Mouse (Mus musculus) urinary bladder, postnatal 14 days (tissue): Measurements from ENCODE around the gene Hspb3.

Source experiments
- DNase-seq: peaks from one replicate; pipeline ENCODE4 v3.0.0; 2021; ENCODE audit warnings: low spot score

The Hspb3 gene

DNA sequence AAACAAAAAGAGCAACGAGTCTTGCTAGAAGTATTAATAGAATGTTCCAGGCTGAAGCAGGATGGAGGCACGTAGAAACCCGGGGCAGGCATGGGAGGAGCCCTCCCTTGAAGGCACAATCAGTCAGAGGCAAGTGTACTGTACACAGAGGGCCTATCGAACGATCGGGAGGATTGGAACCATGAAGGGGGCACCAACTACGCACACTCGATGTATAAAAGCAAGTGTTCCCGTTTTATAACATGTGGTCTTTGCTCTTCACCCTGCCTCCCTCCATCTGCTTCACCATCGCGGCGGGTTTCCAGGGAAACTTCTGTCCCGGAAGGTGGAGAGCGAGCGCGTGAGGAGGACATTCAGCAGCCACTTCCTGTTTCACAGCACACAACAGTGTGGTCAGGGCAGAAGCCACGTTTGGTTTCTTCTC, 27.7 kb downstream of the Hspb3 start:
- DNase-seq, result no peak

DNA sequence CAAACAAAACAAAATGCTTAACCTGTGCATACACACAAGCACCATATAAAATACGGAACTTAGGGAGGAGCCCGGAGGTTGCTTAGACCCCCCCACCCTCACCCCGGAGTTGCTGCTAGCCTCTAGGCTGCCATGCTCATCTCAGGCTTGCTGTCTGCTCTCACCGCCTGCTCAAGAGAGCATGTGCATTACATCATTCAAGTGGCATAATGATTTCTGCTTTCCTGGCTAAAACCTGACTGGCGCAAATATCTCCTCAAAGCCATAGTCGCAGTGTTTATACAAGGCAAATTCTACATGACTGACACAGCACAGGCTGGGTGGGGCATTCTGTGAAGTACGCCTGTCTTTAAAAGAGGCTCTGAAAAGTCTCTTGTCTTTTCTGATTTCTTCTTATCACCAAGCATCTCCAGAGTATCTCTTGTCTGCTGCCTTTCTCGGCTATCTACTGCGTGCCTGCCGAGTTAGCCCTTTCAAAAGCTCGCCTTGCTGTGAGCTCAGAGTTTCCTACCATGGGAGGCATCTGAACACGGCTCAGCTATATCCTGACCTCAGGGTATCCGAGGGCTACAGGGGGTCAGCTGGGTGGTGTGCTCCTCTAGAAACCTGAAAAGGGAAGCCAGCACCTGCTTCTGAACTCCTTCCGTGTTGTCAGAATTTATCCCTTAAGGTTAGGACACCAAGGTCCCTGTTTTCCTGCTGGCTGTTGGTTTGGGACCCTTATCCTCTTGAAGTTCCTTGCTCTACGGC, 28.6 kb downstream of the Hspb3 start:
- DNase-seq, result no peak

DNA sequence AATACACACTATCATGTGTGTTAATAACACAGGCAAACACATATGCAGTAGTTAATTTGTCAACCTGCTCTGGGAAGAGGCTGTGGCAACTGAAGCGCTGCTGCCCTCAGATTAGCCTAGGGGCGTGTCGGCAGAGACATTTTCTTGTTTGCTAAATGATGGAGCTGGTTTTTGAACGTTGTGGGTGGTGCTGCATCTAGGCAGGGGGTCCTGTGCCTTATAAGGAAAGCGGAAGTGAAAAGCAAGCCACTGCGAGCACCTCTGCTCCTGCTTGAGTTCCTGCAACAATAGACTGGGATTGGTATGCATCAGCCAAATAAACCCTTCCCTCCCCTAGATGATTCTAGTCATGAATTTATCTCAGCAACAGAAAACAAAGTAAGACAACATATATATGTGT, 31.0 kb downstream of the Hspb3 start:
- DNase-seq, result no peak

GRCm38 (mm10) chr13:113627601-113628000, 35.9 kb downstream of the Hspb3 start:
- DNase-seq, result no peak

DNA sequence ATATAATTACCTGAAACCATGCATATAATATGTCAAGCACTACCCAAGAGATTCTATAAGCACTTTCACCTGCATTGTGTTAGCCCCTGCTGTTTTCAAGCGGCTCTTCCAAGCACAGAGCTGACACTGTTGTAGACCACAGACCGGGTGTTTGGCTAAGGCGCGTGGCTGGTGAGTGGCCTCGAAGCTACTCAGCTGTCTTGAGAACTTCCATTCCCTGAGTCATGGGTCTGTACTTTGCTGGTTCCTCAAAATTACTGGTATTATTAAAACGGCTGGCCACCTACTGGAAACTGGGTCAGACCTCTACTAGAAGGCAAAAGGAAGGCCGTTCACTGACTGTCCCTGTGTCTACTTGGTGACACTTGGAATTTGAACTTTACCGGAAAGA, 40.6 kb downstream of the Hspb3 start:
- no peak for DNase-seq

- no peak for DNase-seq
Measured at GRCm38 (mm10) chr13:113622122-113622864, 41.2 kb downstream of the Hspb3 start.

GRCm38 (mm10) chr13:113619003-113619402, 44.5 kb downstream of the Hspb3 start:
- no peak for DNase-seq

DNA sequence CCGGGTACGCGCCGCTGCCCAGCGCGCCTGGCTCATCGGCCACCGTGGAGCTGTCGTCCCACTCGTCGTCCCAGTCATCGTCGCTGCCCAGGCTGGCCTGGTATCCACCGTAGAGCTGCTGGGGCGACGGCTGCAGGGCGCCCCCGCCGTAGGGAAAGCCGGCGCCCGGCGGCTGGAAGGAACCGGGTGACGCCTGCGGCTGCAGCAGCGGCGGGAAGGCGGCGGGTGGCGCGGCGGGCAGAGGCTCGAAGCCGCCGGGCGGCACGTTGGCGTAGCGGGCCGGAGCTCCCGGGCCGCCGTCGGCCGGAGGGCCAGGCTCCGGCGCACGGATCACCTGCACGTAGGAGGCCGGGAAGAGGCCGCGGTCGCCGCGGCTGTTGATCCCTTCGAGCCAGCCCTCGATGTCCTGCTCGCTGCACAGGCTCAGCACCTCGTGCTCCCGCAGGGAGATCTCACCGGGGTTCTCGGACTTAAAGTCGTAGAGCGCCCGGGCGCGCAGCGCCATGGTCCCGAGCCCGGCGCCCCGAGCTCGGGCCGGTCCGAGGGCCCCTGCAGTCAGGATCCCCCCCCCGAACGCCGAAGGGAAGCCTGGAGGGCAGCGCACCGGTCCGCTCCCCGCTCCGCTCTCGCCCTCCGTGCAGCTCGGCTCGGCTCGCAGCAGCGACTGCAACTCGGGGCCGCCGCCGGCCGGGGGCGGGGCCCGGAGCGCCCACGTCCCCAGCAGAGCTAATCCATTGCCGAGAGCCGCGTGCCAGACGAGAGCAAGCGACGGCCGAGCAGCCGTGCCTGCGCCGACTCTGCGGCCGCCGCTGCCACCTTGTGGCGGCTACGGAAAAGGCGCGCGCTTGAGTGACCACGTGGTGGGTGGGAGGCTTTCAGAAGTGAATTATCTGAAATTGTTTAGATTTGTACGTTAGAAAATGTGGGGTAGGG, 45.3 kb downstream of the Hspb3 start, which contains the start of gene Snx18:
Snx18 (minus strand) TSS at position 674 of the 933 bp plus-strand sequence.
- peak; percentile 94 for DNase-seq

DNA sequence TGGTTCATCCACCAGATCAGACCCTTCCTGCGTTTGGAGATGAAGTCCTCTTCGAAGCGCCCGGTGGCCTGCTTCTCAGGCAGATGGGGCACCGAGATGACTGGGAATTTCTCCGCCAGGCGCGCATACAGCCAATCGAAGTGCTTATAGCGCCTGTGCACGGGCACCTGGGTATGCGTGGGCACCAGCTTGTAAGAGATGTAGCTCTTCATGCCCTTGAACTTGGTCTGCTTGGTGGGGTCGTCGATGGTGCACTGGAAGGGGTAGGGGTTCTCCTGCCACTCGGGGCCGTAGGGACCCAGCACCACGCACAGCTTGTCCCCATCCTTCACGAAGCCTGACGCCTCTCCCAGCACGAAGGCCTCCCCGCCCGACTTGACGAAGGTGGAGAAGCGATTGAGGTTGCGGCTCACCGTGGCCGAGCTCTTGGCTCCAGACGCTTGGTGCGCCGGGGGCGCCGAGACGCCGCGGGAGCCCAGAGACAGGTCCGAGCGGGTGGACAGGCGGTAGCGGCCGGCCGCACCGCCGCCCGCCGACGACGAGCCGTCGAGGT, 46.1 kb downstream of the Hspb3 start:
- no peak for DNase-seq

DNA sequence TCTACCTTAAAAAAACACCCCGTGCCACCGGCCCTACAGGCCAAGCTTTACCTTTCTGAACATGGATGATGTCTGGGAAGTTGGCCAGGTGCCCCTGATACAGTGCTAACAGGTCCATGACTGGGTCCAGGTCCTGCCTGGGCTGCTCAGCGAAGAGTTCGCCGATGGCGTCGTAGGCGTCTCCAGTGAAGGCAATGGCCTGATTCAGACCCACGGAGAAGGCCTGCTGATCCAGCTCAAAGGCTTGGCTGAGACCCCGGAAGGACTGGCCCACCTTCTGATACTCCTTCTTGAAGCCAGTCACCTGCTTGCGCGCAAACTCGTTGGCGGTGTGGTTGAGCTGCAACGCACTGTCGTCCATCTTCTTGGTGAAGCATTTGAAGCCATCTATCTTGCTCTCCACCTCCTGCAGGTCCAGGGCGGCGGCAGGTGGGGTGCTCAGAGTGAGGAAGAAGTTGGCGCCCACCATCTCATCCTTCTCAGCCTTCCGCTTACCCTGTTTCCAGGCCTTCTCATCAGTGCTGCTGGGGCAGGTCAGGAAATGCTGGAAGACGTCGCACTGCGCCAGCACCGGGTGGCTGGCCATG, 46.6 kb downstream of the Hspb3 start:
- DNase-seq, result no peak

DNA sequence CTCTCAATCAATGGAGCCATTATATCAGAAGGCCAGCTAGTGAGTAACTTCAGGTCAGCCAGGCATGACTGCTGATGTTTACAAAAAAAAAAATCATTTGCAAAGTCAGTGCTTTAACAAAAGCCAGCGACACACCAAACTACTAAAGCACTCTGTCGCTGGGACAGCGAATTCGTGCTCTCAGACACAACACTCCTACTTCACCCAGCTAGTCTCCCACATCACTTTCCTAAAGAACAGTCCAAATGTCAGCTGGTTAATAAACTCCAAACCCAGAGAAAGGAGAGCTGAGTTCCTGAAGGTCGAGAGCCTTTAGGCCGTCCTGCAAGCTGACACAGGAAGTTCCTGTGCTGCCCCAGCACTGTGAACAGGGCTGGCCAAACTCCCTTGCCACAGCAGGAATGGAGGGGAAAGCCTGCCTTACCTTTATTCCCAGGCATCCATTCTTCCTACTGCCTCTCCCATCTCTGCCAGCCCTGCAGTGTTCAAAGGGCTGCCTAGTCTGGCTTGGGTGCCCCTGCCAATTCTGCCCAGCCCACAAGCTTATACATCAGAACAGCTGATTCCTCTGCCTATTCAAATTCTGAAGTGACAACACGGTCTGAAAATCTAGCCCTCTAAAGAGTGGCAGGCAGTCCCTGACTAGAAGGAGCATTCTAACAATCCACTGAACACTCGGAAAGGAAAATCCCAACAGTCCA, 47.4 kb downstream of the Hspb3 start:
- DNase-seq, result no peak

- no peak for DNase-seq
Measured at GRCm38 (mm10) chr13:113615546-113615941, 47.9 kb downstream of the Hspb3 start.

DNA sequence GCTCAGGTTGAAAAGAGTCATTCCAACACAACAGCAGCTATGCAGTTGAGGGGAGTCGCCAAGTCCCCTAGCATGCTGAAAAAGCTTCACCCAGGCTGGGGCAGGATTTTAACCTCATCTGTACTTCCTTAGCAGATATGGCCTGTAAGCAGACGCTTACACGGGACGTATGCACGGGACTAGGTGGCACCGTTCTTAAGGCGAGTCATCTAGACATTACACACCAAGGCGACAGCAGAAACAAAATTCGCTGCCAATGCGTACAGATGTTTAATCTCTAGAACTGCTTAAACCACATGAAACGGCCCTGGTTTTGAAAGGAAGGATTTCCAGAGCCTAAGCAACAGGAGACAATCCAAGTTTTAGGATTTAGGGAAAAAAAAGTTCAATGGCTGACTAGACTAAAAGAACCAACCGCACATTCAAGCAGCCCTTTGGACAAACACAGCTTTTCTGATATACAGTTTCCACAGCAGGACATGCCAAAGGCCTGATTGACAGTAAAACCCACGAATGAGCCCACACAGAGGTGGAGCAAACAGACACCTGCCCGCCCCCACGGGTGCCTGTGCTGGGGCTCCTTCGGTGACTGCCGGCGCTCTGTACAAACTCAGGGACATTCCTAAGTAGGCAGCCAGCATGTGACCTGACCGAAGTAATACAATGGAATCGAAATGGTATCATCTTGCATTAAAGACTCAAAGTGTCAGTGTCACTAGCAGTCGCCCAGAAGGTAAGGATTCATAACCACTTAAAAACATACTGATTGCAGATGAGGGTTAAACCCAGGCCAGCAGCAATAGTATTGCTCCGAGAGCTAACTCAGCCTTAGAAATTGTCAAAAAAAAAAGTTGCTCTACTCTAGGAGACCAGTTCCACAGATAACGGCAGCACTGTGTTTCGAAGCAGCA, 48.6 kb downstream of the Hspb3 start:
- DNase-seq, result peak; percentile 92

DNA sequence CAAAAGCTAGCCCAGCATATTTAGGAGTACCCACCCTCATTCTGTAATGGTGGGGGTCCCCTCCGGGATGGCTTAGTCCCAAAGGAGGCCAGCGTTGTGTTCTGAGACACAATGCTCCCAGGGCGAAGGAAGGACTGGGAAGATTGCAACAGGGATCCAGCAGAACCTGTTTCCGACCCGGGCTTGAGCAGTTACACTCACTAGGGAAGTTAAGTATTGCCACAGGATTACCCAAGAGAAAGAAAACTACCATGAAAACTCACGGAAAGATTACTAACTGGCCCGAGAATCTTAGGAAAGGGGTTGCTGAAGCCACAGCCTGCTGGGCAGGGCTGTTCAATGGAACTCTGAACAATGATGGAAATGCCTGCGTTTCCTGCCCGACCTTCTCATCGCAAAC, 49.6 kb downstream of the Hspb3 start:
- no peak for DNase-seq

DNA sequence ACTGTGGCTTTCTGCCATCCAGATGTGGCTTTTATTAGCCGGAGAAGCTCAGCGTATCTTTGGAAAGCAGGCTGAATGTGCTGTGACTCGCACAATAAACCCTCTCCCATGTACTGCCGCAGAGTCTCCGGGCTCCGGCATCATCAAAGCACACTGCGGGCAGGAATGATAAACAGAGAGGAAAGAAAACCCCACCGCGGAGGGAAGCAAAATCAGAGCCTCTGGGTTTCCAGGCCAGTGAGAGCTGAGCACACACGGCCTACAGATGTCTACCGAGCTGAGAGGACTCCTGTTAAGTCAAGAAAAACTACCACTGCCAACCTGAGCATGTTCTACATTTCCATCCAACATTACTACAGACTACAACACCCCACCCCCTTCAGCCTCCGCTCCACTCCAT, 50.1 kb downstream of the Hspb3 start:
- DNase-seq, result no peak
